Mouse (Mus musculus): Measurements from ENCODE around the gene Urb2. TPM values are rescaled to one million over a fixed set of nuclear protein-coding genes. Genes with fewer than 3 reads are reported as not detected.
A peak's percentile ranks its signal among the peaks of the same experiment; 100 is the strongest.
"Not testable (repeated sequence)": the region's sequence is repeated elsewhere in the genome, so short reads cannot be mapped to it uniquely, and the experiment has no call there.

The Urb2 gene
- total RNA-seq, 1 experiment from 2014 or later: 22.7 TPM

- peak; percentile 46 to 58 for ATAC-seq (replicated peaks in 1 of 2; ENCODE audit: insufficient read depth in 1 of 2, low FRiP score in 2 of 2, low TSS enrichment in 1 of 2, low read depth in 1 of 2, poor library complexity in 2 of 2, severe bottlenecking in 2 of 2)
Measured at GRCm38 (mm10) chr8:124007829-124008228, 13.5 kb upstream of the Urb2 start.

DNA sequence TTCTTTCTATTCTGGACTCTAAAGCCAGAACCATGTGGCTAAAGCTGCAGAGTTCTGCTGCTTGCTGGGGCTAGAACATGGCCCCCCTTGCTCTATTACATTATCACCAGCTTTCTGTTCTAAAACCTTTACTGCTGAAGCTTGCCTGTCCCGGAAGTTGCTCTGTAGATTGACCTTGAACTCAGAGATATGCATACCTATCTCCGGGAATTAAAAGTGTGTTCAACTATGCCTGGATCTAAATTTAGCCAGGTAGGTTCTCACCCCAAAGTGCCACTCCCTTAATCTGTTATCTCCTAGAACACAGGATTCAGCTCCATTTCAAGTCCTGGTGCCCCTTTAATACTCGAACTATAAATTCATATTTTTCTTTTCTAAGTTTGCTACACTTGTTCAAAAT is 9.7 kb upstream of the Urb2 start:
- no peak for ATAC-seq (replicated peaks in 1 of 2; ENCODE audit: insufficient read depth in 1 of 2, low FRiP score in 2 of 2, low TSS enrichment in 1 of 2, low read depth in 1 of 2, poor library complexity in 2 of 2, severe bottlenecking in 2 of 2)

DNA sequence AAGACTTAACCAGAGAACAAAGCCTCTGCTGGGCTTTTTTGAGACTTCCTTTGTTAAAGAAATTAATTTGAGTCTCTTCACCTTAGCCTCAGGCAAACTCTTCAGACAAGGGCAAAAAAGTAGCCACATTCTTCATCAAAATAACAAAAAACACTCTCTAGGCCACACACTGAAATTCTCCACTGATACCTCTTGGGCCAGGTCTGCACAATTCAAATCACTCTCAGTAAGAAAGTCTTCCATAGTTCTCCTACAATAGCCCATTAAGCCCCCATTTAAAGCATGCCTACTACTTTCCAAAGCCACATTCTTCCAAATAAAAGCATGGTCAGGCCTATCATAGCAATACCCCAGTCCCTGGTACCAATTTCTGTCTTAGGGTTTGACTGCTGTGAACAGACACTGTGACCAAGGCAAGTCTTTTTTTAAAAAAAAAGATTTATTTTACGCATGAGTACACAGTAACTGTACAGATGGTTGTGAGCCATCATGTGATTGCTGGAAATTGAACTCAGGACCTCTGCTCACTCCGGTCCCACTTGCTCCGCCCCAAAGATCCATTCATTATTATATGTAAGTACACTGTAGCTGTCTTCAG is 9.2 kb upstream of the Urb2 start:
- ATAC-seq (replicated peaks in 1 of 2; ENCODE audit: insufficient read depth in 1 of 2, low FRiP score in 2 of 2, low TSS enrichment in 1 of 2, low read depth in 1 of 2, poor library complexity in 2 of 2, severe bottlenecking in 2 of 2): no peak

DNA sequence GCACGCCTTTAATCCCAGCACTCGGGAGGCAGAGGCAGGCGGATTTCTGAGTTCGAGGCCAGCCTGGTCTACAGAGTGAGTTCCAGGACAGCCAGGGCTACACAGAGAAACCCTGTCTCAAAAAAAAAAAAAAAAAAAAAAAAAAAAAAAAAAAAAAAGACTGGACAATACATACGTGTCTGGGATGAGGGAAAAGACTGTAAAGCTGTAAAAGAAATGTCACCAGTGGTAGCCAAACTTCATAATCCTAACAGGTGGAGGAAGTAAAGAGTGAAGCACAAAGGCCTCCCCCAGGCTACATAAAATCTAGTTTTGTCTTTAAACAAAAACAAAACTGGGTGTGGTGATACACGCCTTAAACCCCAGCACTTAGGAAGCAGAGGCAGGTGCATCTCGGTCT is 7.0 kb upstream of the Urb2 start:
- ATAC-seq (replicated peaks in 1 of 2; ENCODE audit: insufficient read depth in 1 of 2, low FRiP score in 2 of 2, low TSS enrichment in 1 of 2, low read depth in 1 of 2, poor library complexity in 2 of 2, severe bottlenecking in 2 of 2): not testable (repeated sequence)

DNA sequence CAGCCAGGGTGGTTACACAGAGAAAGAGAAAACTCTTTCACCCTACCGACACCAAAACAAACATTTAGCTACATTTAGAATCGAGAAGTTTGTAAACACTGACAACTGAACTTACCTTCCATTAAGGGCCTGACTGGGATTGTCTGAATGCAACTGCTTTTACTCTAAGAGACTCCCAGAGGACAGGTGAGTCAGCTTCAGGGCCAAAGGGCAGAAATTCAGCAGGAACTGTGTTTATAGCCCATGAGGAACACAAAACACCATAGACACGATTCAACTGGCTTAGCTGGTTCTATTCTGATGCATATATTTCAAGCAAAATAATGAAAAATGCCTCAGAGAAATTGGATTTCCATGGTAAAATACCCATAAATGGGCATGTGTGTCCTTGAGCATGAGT is 6.6 kb upstream of the Urb2 start:
- no peak for ATAC-seq (replicated peaks in 1 of 2; ENCODE audit: insufficient read depth in 1 of 2, low FRiP score in 2 of 2, low TSS enrichment in 1 of 2, low read depth in 1 of 2, poor library complexity in 2 of 2, severe bottlenecking in 2 of 2)

DNA sequence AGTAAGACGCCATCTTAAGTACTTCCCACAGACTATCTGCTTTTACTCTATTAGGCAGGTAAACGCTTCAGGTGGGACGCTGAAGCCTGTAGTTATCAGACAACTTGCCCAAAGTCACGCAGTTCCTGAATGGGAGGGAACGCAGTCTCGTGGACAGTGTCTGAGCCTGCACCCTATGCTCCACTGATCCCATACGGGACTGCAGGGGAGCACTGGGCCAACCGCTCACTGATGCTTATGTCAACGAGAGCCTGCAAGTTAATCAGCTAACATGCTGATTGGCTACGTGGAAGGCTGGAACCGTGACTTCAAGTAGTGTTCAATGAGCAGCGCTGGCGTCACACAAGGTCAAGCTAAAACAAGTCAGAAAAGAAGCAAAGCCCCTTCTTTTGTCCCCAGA is 1.5 kb upstream of the Urb2 start:
- ATAC-seq (replicated peaks in 1 of 2; ENCODE audit: insufficient read depth in 1 of 2, low FRiP score in 2 of 2, low TSS enrichment in 1 of 2, low read depth in 1 of 2, poor library complexity in 2 of 2, severe bottlenecking in 2 of 2): peak; percentile 14 to 16; a peak in 1 of 4 replicates

DNA sequence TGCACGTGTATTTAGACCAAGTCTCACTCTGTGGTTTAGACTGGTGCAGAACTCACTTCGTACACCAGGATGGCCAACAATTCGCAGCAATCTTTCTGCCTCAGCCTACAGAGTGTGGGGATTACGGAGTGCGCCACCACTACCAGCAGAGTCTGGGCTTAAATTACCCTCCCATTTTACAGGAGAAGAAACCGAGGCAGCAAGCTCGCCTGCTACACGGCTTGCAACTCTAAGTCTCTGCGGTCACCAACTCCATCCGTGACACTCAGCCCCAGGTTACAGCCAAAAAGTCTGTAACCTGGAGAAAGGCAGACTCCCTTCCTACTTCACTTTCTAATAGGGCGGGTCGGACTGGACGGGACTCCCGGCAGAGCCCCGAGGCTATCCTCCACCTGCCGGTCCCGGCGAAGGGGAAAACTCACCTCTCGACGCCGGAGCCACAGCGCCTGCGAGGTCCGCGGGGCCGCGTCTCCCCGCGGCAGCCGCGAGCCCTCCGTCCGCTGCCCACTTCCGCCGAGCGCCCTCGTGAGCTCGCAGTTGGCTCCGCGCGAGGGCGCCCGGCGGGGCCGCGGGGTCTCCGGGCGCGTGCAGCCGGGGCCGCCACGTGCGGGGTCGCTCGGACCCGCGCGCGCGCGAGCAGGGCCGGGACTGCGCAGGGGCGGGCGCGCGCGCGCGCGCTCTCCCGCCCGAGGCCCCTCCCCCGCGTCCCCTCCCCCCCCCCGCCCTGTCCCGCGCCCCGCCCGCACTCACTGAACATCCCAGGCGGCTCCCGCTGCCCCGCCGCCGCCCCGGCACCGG is 670 bp upstream of the Urb2 start:
- peak; percentile 20 to 36; a peak in 3 of 4 replicates for ATAC-seq (replicated peaks in 1 of 2; ENCODE audit: insufficient read depth in 1 of 2, low FRiP score in 2 of 2, low TSS enrichment in 1 of 2, low read depth in 1 of 2, poor library complexity in 2 of 2, severe bottlenecking in 2 of 2)

DNA sequence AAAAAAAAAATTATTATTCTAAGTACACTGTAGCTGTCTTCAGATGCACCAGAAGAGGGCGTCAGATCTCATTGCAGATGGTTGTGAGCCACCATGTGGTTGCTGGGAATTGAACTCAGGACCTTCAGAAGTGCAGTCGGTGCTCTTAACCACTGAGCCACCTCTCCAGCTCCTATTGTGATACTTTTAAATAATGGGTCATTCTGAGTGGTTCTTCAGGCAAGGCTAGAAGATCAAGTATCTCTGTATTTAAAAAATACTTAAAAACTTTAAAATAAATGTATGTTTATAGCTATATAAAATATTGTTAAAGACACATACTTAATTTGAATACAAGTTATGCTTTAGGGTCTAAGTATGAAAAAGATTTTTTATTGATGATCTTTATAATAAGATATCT is 5.0 kb downstream of the Urb2 start:
- ATAC-seq (replicated peaks in 1 of 2; ENCODE audit: insufficient read depth in 1 of 2, low FRiP score in 2 of 2, low TSS enrichment in 1 of 2, low read depth in 1 of 2, poor library complexity in 2 of 2, severe bottlenecking in 2 of 2): not testable (repeated sequence)

DNA sequence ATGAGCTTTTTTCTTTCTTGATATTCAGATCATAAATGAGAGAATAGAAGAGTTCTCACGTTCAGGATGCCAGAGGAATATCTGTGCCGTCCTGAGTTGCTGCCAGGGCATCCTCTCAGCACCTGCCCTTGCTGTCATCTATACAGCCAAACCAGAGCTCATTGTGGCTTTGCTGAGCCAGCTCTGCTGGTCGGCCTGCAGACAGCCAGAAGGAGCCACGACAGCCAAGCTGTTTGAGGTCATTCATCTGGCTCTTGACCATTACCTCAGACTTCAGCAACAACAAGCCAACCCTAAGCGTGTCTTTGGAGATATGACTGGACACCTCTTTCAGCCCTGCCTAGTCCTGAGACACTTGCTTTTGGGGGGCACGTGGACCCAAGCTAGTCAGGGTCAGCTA is 6.5 kb downstream of the Urb2 start:
- no peak for ATAC-seq (replicated peaks in 1 of 2; ENCODE audit: insufficient read depth in 1 of 2, low FRiP score in 2 of 2, low TSS enrichment in 1 of 2, low read depth in 1 of 2, poor library complexity in 2 of 2, severe bottlenecking in 2 of 2)

GRCm38 (mm10) chr8:124033400-124033799 is 12.1 kb downstream of the Urb2 start:
- no peak for ATAC-seq (replicated peaks in 1 of 2; ENCODE audit: insufficient read depth in 1 of 2, low FRiP score in 2 of 2, low TSS enrichment in 1 of 2, low read depth in 1 of 2, poor library complexity in 2 of 2, severe bottlenecking in 2 of 2)

GRCm38 (mm10) chr8:124038121-124038520 is 16.8 kb downstream of the Urb2 start:
- no peak for ATAC-seq (replicated peaks in 1 of 2; ENCODE audit: insufficient read depth in 1 of 2, low FRiP score in 2 of 2, low TSS enrichment in 1 of 2, low read depth in 1 of 2, poor library complexity in 2 of 2, severe bottlenecking in 2 of 2)

DNA sequence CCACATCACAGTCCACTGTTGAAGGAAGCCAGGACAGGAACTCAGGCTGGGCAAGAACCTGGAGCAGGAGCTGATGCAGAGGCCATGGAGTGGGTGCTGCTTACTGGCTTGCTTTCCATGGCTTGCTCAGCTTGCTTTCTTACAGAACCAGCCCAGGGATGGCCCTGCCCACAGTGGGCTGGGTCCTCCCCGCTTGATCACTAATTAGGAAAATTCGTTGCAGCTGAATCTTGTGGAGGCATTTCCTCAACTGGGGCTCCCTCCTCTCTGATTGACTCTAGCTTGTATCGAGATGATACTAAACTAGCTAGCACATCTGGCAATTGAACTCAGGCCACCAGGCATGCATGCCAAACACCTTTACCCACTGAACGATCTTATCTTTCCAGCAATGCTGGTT is 18.0 kb downstream of the Urb2 start:
- no peak for ATAC-seq (replicated peaks in 1 of 2; ENCODE audit: insufficient read depth in 1 of 2, low FRiP score in 2 of 2, low TSS enrichment in 1 of 2, low read depth in 1 of 2, poor library complexity in 2 of 2, severe bottlenecking in 2 of 2)

DNA sequence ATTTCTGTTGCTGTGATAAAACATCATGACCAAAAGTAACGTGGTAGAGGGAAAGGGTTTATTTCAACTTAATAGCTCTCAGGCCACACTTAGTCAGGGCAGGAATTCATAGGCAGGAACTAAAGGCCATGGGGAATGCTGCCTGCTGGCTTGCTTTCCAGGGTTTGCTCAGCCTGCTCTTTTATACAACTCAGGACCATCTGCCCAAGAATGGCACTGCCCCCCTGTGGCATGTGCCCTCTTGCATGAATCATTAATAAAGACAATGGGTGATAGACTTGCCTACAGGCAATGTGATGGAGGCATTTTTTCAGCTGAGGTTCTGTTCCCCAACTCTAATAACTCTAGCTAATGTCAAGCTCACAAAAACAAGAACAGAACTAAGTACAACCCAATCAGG is 20.9 kb downstream of the Urb2 start:
- ATAC-seq (replicated peaks in 1 of 2; ENCODE audit: insufficient read depth in 1 of 2, low FRiP score in 2 of 2, low TSS enrichment in 1 of 2, low read depth in 1 of 2, poor library complexity in 2 of 2, severe bottlenecking in 2 of 2): no peak

DNA sequence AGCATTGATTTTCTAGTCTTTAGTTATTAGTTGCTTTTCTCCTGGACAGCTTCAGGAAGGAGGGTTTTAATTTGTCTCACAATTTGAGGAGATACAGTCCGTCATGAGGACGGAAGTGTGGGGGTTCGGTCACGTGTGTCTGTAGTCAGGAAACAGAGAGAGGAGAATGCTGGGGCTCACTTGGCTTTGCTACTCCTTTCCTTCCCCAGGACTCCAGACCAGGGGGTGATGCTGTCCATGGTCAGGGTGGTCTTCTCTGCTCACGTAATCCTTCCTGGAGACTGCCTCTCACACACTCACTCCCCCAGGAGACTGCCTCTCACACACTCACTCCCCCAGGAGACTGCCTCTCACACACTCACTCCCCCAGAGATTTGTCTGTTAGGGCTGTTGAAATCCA is 23.1 kb downstream of the Urb2 start:
- ATAC-seq (replicated peaks in 1 of 2; ENCODE audit: insufficient read depth in 1 of 2, low FRiP score in 2 of 2, low TSS enrichment in 1 of 2, low read depth in 1 of 2, poor library complexity in 2 of 2, severe bottlenecking in 2 of 2): no peak

GRCm38 (mm10) chr8:124044931-124045330 is 23.6 kb downstream of the Urb2 start:
- no peak for ATAC-seq (replicated peaks in 1 of 2; ENCODE audit: insufficient read depth in 1 of 2, low FRiP score in 2 of 2, low TSS enrichment in 1 of 2, low read depth in 1 of 2, poor library complexity in 2 of 2, severe bottlenecking in 2 of 2)

GRCm38 (mm10) chr8:124045856-124046255 is 24.5 kb downstream of the Urb2 start:
- no peak for ATAC-seq (replicated peaks in 1 of 2; ENCODE audit: insufficient read depth in 1 of 2, low FRiP score in 2 of 2, low TSS enrichment in 1 of 2, low read depth in 1 of 2, poor library complexity in 2 of 2, severe bottlenecking in 2 of 2)

GRCm38 (mm10) chr8:124052110-124052509 is 30.8 kb downstream of the Urb2 start:
- peak; percentile 73 to 79; a peak in 3 of 4 replicates for ATAC-seq (replicated peaks in 1 of 2; ENCODE audit: insufficient read depth in 1 of 2, low FRiP score in 2 of 2, low TSS enrichment in 1 of 2, low read depth in 1 of 2, poor library complexity in 2 of 2, severe bottlenecking in 2 of 2)

- ATAC-seq (replicated peaks in 1 of 2; ENCODE audit: insufficient read depth in 1 of 2, low FRiP score in 2 of 2, low TSS enrichment in 1 of 2, low read depth in 1 of 2, poor library complexity in 2 of 2, severe bottlenecking in 2 of 2): no peak
Measured at GRCm38 (mm10) chr8:124052568-124052967, 31.3 kb downstream of the Urb2 start.
